Mouse (Mus musculus): ENCODE data around the gene Gpr27.
A peak's percentile ranks its signal among the peaks of the same experiment; 100 is the strongest.

The Gpr27 gene

GRCm38 (mm10) chr6:99692206-99692915, at the start of gene Gpr27:
Gene Gpr27 (plus strand): TSS chr6:99692679.
- DNase-seq (ENCODE audit: low spot score), result peak; percentile 62

GRCm38 (mm10) chr6:99643439-99644199, 48.9 kb upstream of the Gpr27 start:
- DNase-seq (ENCODE audit: low spot score), result peak; percentile 87

GRCm38 (mm10) chr6:99644386-99644785, 48.1 kb upstream of the Gpr27 start:
- DNase-seq (ENCODE audit: low spot score), result no peak

- no peak for DNase-seq (ENCODE audit: low spot score)
Observed at GRCm38 (mm10) chr6:99644876-99645275, 47.6 kb upstream of the Gpr27 start.

- DNase-seq (ENCODE audit: low spot score), result no peak
Observed at GRCm38 (mm10) chr6:99646344-99646743, 46.1 kb upstream of the Gpr27 start.

GRCm38 (mm10) chr6:99649307-99649706, 43.2 kb upstream of the Gpr27 start:
- DNase-seq (ENCODE audit: low spot score), result no peak

GRCm38 (mm10) chr6:99652341-99652740, 40.1 kb upstream of the Gpr27 start:
- DNase-seq (ENCODE audit: low spot score), result no peak

- DNase-seq (ENCODE audit: low spot score), result no peak
Observed at GRCm38 (mm10) chr6:99654343-99654742, 38.1 kb upstream of the Gpr27 start.

GRCm38 (mm10) chr6:99655488-99655887, 37.0 kb upstream of the Gpr27 start:
- DNase-seq (ENCODE audit: low spot score), result no peak

GRCm38 (mm10) chr6:99656088-99656487, 36.4 kb upstream of the Gpr27 start:
- no peak for DNase-seq (ENCODE audit: low spot score)

- DNase-seq (ENCODE audit: low spot score), result no peak
Observed at GRCm38 (mm10) chr6:99658586-99658985, 33.9 kb upstream of the Gpr27 start.

GRCm38 (mm10) chr6:99660443-99660842, 32.0 kb upstream of the Gpr27 start:
- DNase-seq (ENCODE audit: low spot score), result no peak

- DNase-seq (ENCODE audit: low spot score), result no peak
Observed at GRCm38 (mm10) chr6:99663232-99663631, 29.2 kb upstream of the Gpr27 start.

GRCm38 (mm10) chr6:99665457-99666317, 26.8 kb upstream of the Gpr27 start:
- DNase-seq (ENCODE audit: low spot score), result no peak

GRCm38 (mm10) chr6:99666318-99667171, 25.9 kb upstream of the Gpr27 start, which contains the start of the genes Eif4e3 and Gm20696:
Gene Eif4e3 (minus strand): TSS chr6:99666771.
Gene Gm20696 (minus strand): TSS chr6:99666797.
- DNase-seq (ENCODE audit: low spot score), result peak; percentile 60

- DNase-seq (ENCODE audit: low spot score), result no peak
Observed at GRCm38 (mm10) chr6:99667290-99667689, 25.2 kb upstream of the Gpr27 start.

- no peak for DNase-seq (ENCODE audit: low spot score)
Observed at GRCm38 (mm10) chr6:99669481-99670325, 22.8 kb upstream of the Gpr27 start.

- peak; percentile 68 for DNase-seq (ENCODE audit: low spot score)
Observed at GRCm38 (mm10) chr6:99670481-99671119, 21.9 kb upstream of the Gpr27 start.

GRCm38 (mm10) chr6:99671768-99672167, 20.7 kb upstream of the Gpr27 start:
- no peak for DNase-seq (ENCODE audit: low spot score)

- no peak for DNase-seq (ENCODE audit: low spot score)
Observed at GRCm38 (mm10) chr6:99674482-99674881, 18.0 kb upstream of the Gpr27 start.
